Mouse (Mus musculus): ENCODE results near the gene 2610507B11Rik.

Gene 2610507B11Rik

GRCm38 (mm10) chr11:78289146-78289763, 27.7 kb downstream of the 2610507B11Rik start:
- no peak for DNase-seq

- DNase-seq, result no peak
Measured at GRCm38 (mm10) chr11:78290654-78291053, 29.1 kb downstream of the 2610507B11Rik start, which contains the start of gene BC030499. BC030499 (plus strand) TSS chr11:78290841.

- no peak for DNase-seq
Measured at GRCm38 (mm10) chr11:78294585-78294984, 33.0 kb downstream of the 2610507B11Rik start.

GRCm38 (mm10) chr11:78300917-78301316, 39.4 kb downstream of the 2610507B11Rik start:
- DNase-seq, result no peak

GRCm38 (mm10) chr11:78301357-78302084, 40.0 kb downstream of the 2610507B11Rik start, which contains the start of gene Spag5:
Spag5 (plus strand) TSS chr11:78301529.
- DNase-seq, result peak; percentile 93

DNA sequence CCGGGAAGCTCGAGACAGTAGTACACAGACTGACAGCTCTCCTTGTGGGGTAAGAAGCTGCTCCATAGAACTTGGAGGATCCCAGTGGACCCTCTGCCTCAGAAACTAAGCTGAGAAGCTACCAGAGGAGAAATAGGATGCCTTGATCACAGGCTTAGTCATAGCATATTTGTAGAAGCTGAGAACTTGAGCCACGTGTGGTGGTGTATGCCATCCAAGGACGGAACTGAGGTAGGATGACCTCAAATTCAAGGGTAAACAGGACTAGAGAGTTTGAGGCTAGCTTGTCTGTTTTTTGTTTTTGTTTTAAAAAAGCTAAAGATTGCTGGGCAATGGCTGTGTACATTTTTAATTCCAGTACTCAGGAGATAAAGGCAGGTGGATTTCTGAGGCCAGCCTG, 43.7 kb downstream of the 2610507B11Rik start:
- DNase-seq, result no peak

DNA sequence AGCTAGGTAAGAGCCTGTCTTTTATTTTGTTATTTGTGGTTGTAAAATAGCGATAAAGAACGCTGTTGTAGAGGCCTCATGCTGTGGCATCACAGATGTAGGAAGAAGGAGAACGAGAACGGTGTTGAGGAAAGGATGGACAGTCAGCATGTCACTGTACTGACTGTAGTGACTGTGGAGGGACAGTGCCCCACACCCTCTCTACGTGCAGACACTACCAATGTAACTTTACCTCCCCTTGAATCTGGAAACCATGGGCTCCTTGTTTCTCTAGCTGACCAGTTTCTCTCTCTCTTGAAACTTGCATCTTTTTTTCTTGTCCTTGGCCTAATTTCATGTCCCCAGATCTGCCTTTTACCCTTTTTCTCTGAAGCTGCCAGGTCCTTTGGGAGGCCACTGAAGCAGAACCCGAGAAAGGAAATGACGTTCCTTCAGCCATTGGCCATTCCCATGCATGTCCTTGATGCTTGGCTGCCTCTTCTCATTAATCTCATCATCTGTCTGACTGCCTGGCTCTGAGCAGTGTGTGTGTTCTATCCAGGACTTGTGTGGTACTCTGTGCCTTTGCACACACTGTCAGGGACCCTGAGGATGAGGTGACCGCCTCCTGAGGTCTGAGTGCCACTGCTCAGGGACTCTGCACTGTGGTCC, 49.4 kb downstream of the 2610507B11Rik start:
- DNase-seq, result no peak

DNA sequence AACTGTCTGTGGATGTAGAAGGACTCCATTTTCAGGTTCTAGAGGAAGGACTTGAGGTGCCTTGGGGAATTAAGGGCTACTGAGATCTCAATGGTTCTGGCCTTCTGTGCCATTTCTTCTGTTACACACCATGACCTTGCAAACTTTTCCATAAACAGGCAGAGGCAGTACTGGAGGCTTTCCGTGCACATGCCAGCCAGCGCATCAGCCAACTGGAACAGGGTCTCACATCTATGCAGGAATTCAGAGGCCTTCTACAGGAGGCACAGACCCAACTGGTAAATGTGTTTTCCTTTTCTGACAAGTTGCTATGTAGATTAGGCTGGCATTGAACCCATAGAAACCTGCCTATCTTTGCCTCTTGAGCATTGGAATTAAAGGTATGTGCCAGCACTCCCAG, 52.1 kb downstream of the 2610507B11Rik start:
- DNase-seq, result no peak

DNA sequence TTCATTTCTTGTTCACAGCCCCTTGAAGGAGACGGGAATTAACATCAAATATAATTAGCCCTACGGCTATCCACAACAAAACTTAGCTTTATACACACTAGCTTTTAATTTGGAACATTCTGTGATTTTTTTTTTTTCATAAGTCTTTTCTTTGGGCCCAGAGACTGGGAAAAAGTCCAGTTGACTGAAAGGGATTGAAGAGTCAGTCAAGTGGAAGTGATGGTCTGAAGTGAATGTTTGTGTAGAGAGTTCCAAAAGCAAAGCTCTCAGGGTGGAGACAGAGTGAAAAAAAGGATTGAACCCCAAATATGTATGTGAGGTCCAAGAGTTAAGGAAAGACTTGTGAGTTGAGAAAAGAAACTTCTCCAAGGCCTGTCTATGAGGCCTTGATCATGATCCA, 56.9 kb downstream of the 2610507B11Rik start:
- no peak for DNase-seq

GRCm38 (mm10) chr11:78322076-78322831, 60.7 kb downstream of the 2610507B11Rik start:
- DNase-seq, result no peak

DNA sequence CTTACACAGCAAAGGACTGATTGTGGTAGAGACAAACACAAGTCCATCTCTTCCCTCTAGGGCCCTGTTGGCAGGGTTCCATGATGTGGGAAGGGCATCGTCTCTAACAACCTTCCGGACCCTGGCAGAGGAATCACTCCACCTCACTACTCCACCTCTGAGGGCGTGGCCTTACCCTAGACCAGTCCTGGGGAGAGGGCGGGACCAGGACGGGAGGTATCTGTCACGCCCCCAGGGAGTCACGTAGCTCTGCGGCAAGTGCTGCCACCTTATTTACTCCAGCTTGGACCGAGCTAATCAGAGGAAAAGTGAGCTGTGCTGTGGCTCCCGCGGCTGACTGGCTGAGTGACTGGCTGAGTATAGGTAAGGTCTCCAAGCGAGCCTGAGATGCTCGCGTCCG, 61.3 kb downstream of the 2610507B11Rik start, which contains the start of gene Aldoc:
Aldoc (plus strand) TSS at position 109 of the 400 bp plus-strand sequence.
- DNase-seq, result peak; percentile 91

DNA sequence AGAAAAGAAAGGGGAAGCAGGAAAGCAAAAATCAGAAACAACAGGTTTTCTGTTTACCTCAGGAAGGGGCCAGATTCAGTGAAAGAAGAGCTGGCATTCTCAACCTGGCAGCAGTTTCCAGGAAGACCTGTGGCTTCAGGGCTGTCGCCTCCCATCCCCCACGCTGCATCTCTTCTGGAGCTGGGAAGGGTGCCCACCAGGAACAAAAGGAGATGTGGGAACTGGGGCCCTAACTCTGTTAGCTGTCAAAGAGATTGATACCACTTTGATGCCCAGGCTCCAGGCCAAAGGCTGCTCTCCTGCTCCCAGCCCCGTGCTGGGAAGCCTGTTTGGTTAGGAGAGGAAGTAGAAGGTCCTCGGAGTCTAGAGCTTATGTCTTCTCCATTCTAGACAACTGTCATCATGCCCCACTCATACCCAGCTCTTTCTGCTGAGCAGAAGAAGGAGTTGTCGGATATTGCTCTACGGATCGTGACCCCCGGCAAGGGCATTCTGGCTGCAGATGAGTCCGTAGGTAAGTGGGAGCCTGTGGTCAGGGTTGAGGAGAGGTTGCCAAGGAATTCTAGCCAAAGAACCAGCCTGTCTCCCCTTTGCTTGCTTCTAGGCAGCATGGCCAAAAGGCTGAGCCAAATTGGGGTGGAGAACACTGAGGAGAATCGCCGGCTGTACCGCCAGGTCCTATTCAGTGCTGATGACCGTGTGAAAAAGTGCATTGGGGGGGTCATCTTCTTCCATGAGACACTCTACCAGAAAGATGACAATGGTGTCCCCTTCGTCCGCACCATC, 62.6 kb downstream of the 2610507B11Rik start:
- no peak for DNase-seq

- no peak for DNase-seq
Measured at GRCm38 (mm10) chr11:78324965-78325364, 63.4 kb downstream of the 2610507B11Rik start.

- DNase-seq, result no peak
Measured at GRCm38 (mm10) chr11:78327215-78327614, 65.7 kb downstream of the 2610507B11Rik start.

DNA sequence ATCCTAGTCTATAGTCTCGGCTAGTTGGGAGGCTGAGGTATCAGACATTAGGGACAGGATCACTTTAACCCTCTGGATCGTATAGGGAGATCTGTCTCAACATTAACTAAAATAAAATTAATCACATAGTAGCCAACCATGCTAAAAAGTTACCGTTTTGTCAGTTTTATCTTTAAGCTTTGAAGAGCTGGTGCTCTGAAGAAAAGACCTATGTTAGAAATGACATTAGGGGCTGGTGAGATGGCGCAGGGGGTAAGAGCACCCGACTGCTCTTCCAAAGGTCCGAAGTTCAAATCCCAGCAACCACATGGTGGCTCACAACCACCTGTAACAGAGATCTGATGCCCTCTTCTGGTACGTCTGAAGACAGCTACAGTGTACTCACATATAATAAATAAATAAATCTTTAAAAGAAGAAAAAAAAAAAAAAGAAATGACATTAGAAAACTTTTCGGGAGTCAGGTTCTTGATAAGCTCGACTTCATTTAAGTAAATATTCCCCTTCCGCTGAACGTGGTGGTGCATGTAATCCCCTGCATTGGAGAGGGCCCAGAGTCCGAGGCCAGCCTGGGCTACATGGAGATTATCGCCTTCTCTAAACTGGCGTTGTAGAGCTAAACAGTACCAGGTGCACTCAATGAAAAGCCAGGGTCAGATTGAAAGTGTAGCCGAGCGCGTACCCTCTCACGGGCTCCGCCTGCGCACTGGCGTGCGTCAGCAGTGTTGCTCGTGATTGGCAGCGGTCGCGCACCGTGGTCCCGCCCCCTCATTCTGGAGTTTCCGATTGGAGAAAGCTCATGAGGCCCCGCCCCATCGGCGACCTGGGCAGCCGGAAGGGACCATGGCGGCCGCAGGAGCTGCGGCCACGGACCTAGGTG, 66.3 kb downstream of the 2610507B11Rik start, which contains the start of gene Pigs:
Pigs (plus strand) TSS at position 782 of the 878 bp plus-strand sequence.
- peak; percentile 98 for DNase-seq

- no peak for DNase-seq
Measured at GRCm38 (mm10) chr11:78328512-78329056, 67.0 kb downstream of the 2610507B11Rik start.

GRCm38 (mm10) chr11:78332676-78333075, 71.1 kb downstream of the 2610507B11Rik start:
- no peak for DNase-seq

- no peak for DNase-seq
Measured at GRCm38 (mm10) chr11:78333992-78334391, 72.4 kb downstream of the 2610507B11Rik start.

DNA sequence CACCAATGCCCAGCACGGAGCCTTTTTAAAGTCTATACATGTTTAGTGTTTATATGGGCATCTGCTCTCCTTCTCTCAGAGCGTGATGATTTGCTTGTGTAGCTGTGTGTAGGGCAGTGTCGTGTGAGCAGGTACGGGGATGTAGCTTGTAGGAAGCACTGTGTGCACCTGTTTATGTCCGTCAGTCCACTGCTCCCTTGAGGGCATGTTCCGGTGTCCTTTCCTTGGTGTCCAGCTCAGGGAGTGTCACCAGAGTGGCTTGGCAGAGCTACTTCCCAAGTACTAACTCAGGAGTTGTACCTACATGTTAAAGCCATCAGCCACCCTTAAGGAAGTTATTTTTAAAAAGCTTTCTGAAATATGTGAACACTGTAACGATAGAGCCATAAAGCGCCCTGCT, 75.5 kb downstream of the 2610507B11Rik start:
- no peak for DNase-seq

Measured in liver (tissue).